Mouse (Mus musculus) spleen, adult 2 months (tissue): ENCODE data around the gene Smarcc1.

Experiments
- CTCF ChIP-seq: fragments of 200-500 bp; IDR thresholded peaks from 2 replicates; pipeline ENCODE4 v1.5.1; 2011; ENCODE audit warnings: mild to moderate bottlenecking, inconsistent platforms; ENCODE audit not compliant: insufficient read depth, insufficient read length, insufficient replicate concordance; ENCODE audit errors: extremely low read depth
- POLR2A ChIP-seq: fragments of 200-500 bp; IDR thresholded peaks from 2 replicates; pipeline ENCODE4 v1.6.1; 2011; ENCODE audit warnings: low read depth, low read length, inconsistent platforms

- TF ChIP-seq CTCF = no peak
- no peak for TF ChIP-seq POLR2A
Measured at GRCm38 (mm10) chr9:110229566-110230248, 112.2 kb downstream of the Smarcc1 start.
